Mouse (Mus musculus) midbrain, embryonic 15.5 days (tissue): ENCODE measurements at regions not wholly inside any gene's neighbourhood (a gene's known extent, or its start where the extent isn't known, plus 50 kb on each side); places are given as distances from the start of the nearest gene placed in this dataset.
"Not testable (repeated sequence)": the region's sequence is repeated elsewhere in the genome, so short reads cannot be mapped to it uniquely, and the experiment has no call there.

Experiments
- ATAC-seq: fragments of 200-750 bp; cut with Nextera tagmentation; replicated peaks from 2 replicates; pipeline ENCODE4 v1.8.0; 2017; ENCODE audit warnings: moderate TSS enrichment
- H3K27ac ChIP-seq: fragments of 300-500 bp; sonication (generic); 2 replicates; pipeline ENCODE4 v1.5.1; 2015; ENCODE audit warnings: mild to moderate bottlenecking, inconsistent platforms
- H3K27me3 ChIP-seq: fragments of 300-500 bp; sonication (generic); replicated peaks from 2 replicates; pipeline ENCODE4 v1.6.1; 2015; ENCODE audit warnings: inconsistent platforms
- H3K36me3 ChIP-seq: fragments of 300-500 bp; sonication (generic); replicated peaks from 2 replicates; pipeline ENCODE4 v1.6.1; 2015; ENCODE audit warnings: inconsistent platforms
- H3K4me1 ChIP-seq: fragments of 300-500 bp; sonication (generic); 2 replicates; pipeline ENCODE4 v1.6.1; 2015; ENCODE audit warnings: inconsistent platforms
- H3K4me2 ChIP-seq: fragments of 300-500 bp; sonication (generic); 2 replicates; pipeline ENCODE4 v1.6.1; 2015; ENCODE audit warnings: inconsistent platforms, mild to moderate bottlenecking, moderate library complexity
- H3K4me3 ChIP-seq: fragments of 300-500 bp; sonication (generic); 2 replicates; pipeline ENCODE4 v1.5.1; 2015; ENCODE audit warnings: mild to moderate bottlenecking, inconsistent platforms
- H3K9ac ChIP-seq: fragments of 300-500 bp; sonication (generic); 2 replicates; pipeline ENCODE4 v1.6.1; 2015; ENCODE audit warnings: mild to moderate bottlenecking, inconsistent platforms
- H3K9me3 ChIP-seq: fragments of 300-500 bp; sonication (generic); 2 replicates; pipeline ENCODE4 v1.6.1; 2016; ENCODE audit warnings: inconsistent platforms
- WGBS: fragments of 180-500 bp; shearing (Covaris S2); methylation state at CpG from one replicate; pipeline ENCODE4 v1.1.7; 2015; ENCODE audit warnings: mixed read lengths; 5-methylcytosine and 5-hydroxymethylcytosine counted together

- Histone ChIP-seq H3K4me2 (no peak overlapping the region), H3K4me3 (no peak overlapping the region), H3K4me1 (no peaks in the 10 kb centered on the region), H3K9ac (no peak overlapping the region), H3K9me3 (no peaks in the 10 kb centered on the region), H3K36me3 (no peaks in the 10 kb centered on the region), H3K27me3 (no peaks in the 10 kb centered on the region), H3K27ac (no peak overlapping the region)
- ATAC-seq: no peak
- 83% methylated on average over 6 of the region's 6 CpGs for WGBS
Measured at GRCm38 (mm10) chr6:82143496-82143895, 102.7 kb downstream of the Eva1a start.

DNA sequence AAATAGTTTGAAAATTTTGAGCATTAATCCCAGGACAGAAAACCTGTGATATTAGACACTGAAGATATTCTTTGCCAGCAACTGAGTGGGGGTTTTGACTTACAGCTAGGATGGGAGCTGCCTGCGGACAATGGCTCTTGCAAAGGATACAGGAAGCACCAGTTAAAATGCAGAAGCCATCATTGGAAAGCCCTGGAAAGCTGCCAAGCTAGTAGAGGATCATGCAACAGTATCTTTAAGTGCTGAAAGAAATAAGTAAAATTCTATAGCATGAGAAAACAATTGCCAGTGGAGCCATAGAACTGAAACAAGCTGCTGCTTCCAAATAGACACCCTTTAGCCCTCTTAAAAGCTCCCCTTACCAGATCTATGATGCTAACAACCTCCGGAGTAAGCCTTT, 109.2 kb downstream of the Eva1a start:
- no peaks in the 10 kb centered on the region for H3K9me3 ChIP-seq
- no peak overlapping the region for H3K9ac ChIP-seq
- no peak overlapping the region for H3K4me3 ChIP-seq
- 81% methylated on average over 2 of the region's 2 CpGs for WGBS
- no peaks in the 10 kb centered on the region for H3K27me3 ChIP-seq
- no peaks in the 10 kb centered on the region for H3K36me3 ChIP-seq
- ATAC-seq: no peak
- H3K27ac ChIP-seq: no peak overlapping the region
- no peaks in the 10 kb centered on the region for H3K4me1 ChIP-seq
- no peak overlapping the region for H3K4me2 ChIP-seq

- H3K4me2 ChIP-seq: no peak overlapping the region
- H3K36me3 ChIP-seq: no peaks in the 10 kb centered on the region
- no peak overlapping the region for H3K9ac ChIP-seq
- H3K4me3 ChIP-seq: no peak overlapping the region
- no peaks in the 10 kb centered on the region for H3K27me3 ChIP-seq
- ATAC-seq: no peak
- 43% methylated on average over 5 of the region's 5 CpGs for WGBS
- H3K9me3 ChIP-seq: no peaks in the 10 kb centered on the region
- H3K27ac ChIP-seq: no peak overlapping the region
- H3K4me1 ChIP-seq: no peaks in the 10 kb centered on the region
Measured at GRCm38 (mm10) chr6:82170349-82171080, 129.7 kb downstream of the Eva1a start.

DNA sequence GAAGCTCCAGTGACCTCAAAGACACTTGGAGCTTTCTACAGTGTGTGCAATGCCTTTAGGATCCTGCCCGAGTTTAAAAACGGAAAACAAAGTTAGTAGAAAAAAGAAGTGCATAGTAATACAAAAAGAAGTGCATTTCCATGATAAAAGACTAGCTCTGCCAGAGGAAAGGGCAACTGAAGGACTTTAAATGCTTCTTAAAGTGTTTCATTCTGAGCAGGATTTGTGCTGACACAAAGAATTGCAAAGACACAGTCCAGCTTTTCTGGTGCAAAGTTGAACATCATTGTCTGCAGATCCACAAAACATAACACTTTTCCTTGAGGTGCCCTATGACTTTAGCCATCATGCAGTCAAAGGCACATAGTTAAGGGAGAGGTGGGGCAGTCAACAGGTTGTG, 134.1 kb downstream of the Eva1a start:
- Histone ChIP-seq H3K27me3 (no peaks in the 10 kb centered on the region), H3K36me3 (no peaks in the 10 kb centered on the region), H3K4me3 (no peak overlapping the region), H3K4me1 (no peaks in the 10 kb centered on the region), H3K9me3 (no peaks in the 10 kb centered on the region), H3K9ac (no peak overlapping the region), H3K4me2 (no peak overlapping the region), H3K27ac (no peak overlapping the region)
- 5% methylated on average over 2 of the region's 2 CpGs for WGBS
- no peak for ATAC-seq

DNA sequence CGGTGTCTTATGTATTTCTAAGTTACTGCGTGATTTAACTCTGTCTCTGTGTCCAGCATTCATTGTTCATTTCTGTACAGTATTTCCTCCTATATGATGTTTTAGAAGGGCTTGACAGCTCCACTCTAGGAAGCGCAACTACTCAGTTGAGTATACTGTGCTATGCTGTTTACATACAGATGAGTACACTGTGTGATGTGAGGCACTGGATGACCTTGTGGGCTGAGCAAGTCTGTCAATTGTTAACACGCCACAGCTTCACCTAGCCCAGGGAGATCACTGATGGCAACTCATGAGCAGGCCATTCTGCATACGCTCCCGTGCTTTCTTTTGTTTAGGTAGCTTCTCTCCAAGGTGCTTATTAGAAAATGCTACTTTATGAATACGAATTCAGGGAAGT, 159.3 kb downstream of the Eva1a start:
- Histone ChIP-seq H3K4me1 (no peaks in the 10 kb centered on the region), H3K4me2 (no peak overlapping the region), H3K36me3 (no peaks in the 10 kb centered on the region), H3K9me3 (no peaks in the 10 kb centered on the region), H3K9ac (no peak overlapping the region), H3K27me3 (no peaks in the 10 kb centered on the region), H3K4me3 (no peak overlapping the region), H3K27ac (no peak overlapping the region)
- ATAC-seq: no peak
- 86% methylated on average over 7 of the region's 7 CpGs for WGBS

DNA sequence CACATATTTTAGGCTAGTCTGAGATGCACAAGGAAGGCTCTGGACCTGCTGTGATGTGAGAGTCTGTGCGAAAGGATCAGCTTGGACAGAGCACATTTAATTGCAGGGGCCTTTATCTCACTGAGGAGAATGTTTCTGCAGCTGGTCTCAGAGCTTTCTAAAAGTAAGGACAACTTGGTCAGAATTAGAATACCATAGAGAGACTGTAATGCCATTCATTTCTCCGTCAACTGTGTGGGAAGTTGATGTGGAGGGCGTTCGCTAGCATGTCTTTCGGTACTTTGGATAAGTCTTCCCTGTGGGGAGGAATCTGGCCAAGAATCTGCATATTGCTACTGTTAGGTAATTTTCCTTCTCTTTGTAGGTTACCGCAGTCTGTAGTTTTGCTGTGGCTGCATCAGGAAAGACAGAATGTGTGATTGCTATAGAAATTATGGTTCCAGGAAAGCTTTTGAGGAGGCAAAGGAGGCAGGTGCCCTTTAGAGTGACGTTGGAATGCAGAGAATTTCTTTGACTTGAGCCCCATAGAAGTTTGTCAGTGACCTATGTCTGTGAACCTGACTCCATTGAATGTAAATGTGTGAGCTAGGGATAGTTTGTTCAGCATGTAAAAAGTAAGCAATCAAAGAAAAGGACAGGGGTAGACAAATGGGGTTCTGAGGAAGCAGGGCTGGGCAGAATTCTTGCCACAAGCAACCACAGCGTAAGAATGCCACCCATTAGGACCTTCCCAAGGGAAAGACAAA, 164.2 kb downstream of the Eva1a start:
- H3K27me3 ChIP-seq: no peaks in the 10 kb centered on the region
- H3K9me3 ChIP-seq: no peaks in the 10 kb centered on the region
- ATAC-seq: no peak
- no peaks in the 10 kb centered on the region for H3K4me1 ChIP-seq
- no peak overlapping the region for H3K9ac ChIP-seq
- no peak overlapping the region for H3K4me2 ChIP-seq
- H3K36me3 ChIP-seq: no peaks in the 10 kb centered on the region
- WGBS: 78% methylated on average over 8 of the region's 8 CpGs
- H3K27ac ChIP-seq: no peak overlapping the region
- H3K4me3 ChIP-seq: no peak overlapping the region

DNA sequence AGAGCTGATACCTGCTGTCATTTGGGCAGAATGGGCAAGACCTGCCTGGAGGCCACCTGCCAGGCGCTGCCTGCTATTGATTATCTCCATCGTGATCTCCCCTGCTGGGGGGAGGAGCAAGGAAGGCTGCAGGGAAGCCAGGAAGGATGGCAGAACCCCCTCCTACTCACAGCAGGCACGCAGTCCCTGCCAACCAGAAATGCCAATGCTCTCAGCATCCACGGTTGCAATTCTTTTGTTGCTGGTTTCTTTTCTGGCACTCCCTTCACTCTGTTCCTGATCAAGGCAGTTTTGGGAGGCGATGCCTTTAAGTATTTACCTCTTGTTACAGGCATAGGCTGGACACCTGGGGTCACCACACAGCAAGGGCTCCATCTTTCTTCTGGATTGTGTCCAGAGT, 164.3 kb upstream of the Tacr1 start:
- 24% methylated on average over 5 of the region's 5 CpGs for WGBS

DNA sequence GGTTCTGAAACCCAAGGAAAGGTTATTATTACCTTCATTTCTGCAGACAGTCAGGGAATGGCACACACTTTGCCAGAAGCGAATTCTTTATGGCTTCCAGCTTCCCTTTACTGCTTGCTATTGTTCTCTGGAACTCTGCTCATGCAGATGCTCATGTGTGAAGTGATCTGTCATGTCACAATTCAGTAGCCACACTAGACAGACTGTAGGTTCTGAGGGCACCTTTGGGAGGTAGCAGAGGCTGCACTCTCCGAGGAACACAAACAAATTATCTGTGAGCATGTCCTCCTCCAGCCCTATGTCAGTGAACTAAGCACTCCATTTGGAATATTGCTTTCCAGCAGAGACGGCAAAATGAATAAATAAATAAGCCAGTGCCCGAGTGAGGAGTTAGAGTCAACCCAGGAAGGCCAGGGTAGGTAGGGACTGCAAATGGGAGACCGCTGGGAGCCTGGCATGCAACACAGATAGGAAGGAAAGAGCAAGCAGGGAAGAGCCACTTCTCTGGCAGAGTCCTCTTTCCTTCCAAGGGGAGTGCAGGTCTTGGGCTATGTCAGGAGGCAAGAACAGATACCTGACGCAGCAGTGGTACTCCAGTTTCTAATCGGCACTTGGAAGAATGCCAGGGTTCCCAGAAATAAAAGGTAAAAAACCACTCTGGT, 161.4 kb upstream of the Tacr1 start:
- 82% methylated on average over 7 of the region's 7 CpGs for WGBS
- no peaks in the 10 kb centered on the region for H3K36me3 ChIP-seq
- no peak overlapping the region for H3K4me2 ChIP-seq
- no peaks in the 10 kb centered on the region for H3K27me3 ChIP-seq
- no peaks in the 10 kb centered on the region for H3K4me1 ChIP-seq
- H3K9me3 ChIP-seq: no peaks in the 10 kb centered on the region
- H3K27ac ChIP-seq: no peak overlapping the region
- ATAC-seq: no peak
- H3K9ac ChIP-seq: no peak overlapping the region
- no peak overlapping the region for H3K4me3 ChIP-seq

More for the DNA sequence above, 164.3 kb upstream of the Tacr1 start:
- H3K36me3 ChIP-seq: no peaks in the 10 kb centered on the region
- no peak overlapping the region for H3K9ac ChIP-seq
- no peak overlapping the region for H3K27ac ChIP-seq
- H3K4me2 ChIP-seq: no peak overlapping the region
- H3K4me1 ChIP-seq: no peaks in the 10 kb centered on the region
- H3K4me3 ChIP-seq: no peak overlapping the region
- no peak for ATAC-seq
- H3K9me3 ChIP-seq: no peaks in the 10 kb centered on the region
- no peaks in the 10 kb centered on the region for H3K27me3 ChIP-seq

DNA sequence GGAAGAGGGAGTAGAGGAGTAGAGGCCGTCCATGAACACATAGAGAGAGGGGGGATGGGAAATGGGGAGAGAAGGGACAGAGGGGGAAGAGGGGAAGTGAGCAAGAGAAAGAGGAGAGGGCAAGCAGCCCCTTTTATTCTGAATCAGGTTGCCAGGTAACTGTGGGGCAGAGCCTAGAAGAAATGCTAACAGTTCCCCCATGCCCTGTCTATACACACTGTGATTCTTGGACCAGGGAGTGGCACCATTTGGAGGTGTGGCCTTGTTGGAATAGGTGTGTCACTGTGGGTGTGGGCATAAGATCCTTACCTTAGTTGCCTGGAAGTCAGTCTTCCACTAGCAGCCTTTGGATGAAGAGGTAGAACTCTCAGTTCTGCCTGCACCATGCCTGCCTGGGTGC, 154.5 kb upstream of the Tacr1 start:
- H3K36me3 ChIP-seq, H3K27ac ChIP-seq, H3K4me3 ChIP-seq, H3K27me3 ChIP-seq, H3K4me2 ChIP-seq, H3K9ac ChIP-seq, H3K9me3 ChIP-seq, H3K4me1 ChIP-seq, ATAC-seq: not testable (repeated sequence)
- 73% methylated on average over 1 of the region's 1 CpGs for WGBS

DNA sequence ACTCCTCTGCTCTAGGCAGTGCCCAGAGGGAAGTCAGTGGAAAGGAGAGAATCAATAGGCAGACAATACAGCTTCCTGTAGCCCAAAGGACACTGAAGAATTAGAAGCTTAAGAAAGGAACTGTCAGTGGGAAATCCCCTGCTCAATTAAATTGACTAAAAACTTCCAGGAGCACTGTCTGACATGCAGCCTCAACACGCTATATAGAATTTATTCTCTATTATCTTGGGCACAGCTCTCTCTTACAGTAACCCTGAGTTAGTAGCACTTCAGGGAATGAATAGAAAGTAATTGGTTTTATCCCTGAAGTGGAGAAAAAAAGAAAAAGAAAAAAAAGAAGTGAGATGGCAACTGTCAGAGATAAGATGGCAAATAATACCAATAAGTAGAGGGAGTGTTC, 117.6 kb upstream of the Tacr1 start:
- 39% methylated on average over 1 of the region's 1 CpGs for WGBS
- no peaks in the 10 kb centered on the region for H3K27me3 ChIP-seq
- no peak overlapping the region for H3K4me2 ChIP-seq
- H3K4me3 ChIP-seq: no peak overlapping the region
- no peak overlapping the region for H3K27ac ChIP-seq
- peaks cover 5% of the 10 kb centered on the region for H3K4me1 ChIP-seq
- ATAC-seq: peak; percentile 52; the same call in 1 of the 2 replicates
- no peak overlapping the region for H3K9ac ChIP-seq
- no peaks in the 10 kb centered on the region for H3K36me3 ChIP-seq
- H3K9me3 ChIP-seq: no peaks in the 10 kb centered on the region

GRCm38 (mm10) chr6:82285233-82285632, 116.9 kb upstream of the Tacr1 start:
- Histone ChIP-seq H3K9ac (no peak overlapping the region), H3K4me1 (peaks cover 5% of the 10 kb centered on the region), H3K27ac (peak overlapping the region; percentile 38; the same call in 1 of the 2 replicates), H3K27me3 (no peaks in the 10 kb centered on the region), H3K9me3 (no peaks in the 10 kb centered on the region), H3K36me3 (no peaks in the 10 kb centered on the region), H3K4me3 (no peak overlapping the region), H3K4me2 (no peak overlapping the region)
- WGBS: 20% methylated on average over 6 of the region's 6 CpGs
- peak; percentile 50; the same call in 1 of the 2 replicates for ATAC-seq

- ATAC-seq: no peak
- 100% methylated on average over 1 of the region's 1 CpGs for WGBS
- Histone ChIP-seq H3K27ac (no peak overlapping the region), H3K9me3 (no peaks in the 10 kb centered on the region), H3K9ac (no peak overlapping the region), H3K4me3 (no peak overlapping the region), H3K4me1 (no peaks in the 10 kb centered on the region), H3K4me2 (no peak overlapping the region), H3K36me3 (no peaks in the 10 kb centered on the region), H3K27me3 (no peaks in the 10 kb centered on the region)
Measured at GRCm38 (mm10) chr6:82293507-82293906, 108.6 kb upstream of the Tacr1 start.
